Mouse (Mus musculus) limb, embryonic 11.5 days (tissue): ENCODE results near the gene Ptpn23. TPM values are rescaled to one million over a fixed set of nuclear protein-coding genes. Genes with fewer than 3 reads are reported as not detected.

Experiments used
- ATAC-seq: fragments of 200-750 bp; cut with Nextera tagmentation; 2 replicates; pipeline ENCODE4 v1.8.0; 2017; ENCODE audit warnings: low read depth; ENCODE audit not compliant: insufficient number of reproducible peaks, low FRiP score, low TSS enrichment
- DNase-seq: peaks from one replicate; pipeline ENCODE4 v3.0.0-alpha.2; 2015; ENCODE audit warnings: low spot score
- H3K27ac ChIP-seq: fragments of 300-500 bp; sonication (generic); replicated peaks from 2 replicates; pipeline ENCODE4 v1.5.1; 2014; ENCODE audit warnings: low read depth, mild to moderate bottlenecking, low read length
- H3K27me3 ChIP-seq: fragments of 300-500 bp; sonication (generic); 2 replicates; pipeline ENCODE4 v1.6.1; 2014; ENCODE audit warnings: mild to moderate bottlenecking, low read length, mixed read lengths; ENCODE audit not compliant: control insufficient read depth, insufficient read depth
- H3K36me3 ChIP-seq: fragments of 300-500 bp; sonication (generic); 2 replicates; pipeline ENCODE4 v1.6.1; 2014; ENCODE audit warnings: mild to moderate bottlenecking, low read length, moderate library complexity, mixed read lengths; ENCODE audit not compliant: control insufficient read depth, insufficient read depth
- H3K4me1 ChIP-seq: fragments of 300-500 bp; sonication (generic); 2 replicates; pipeline ENCODE4 v1.6.1; 2014; ENCODE audit warnings: low read length, mixed read lengths; ENCODE audit not compliant: control insufficient read depth, insufficient read depth
- H3K4me2 ChIP-seq: fragments of 300-500 bp; sonication (generic); 2 replicates; pipeline ENCODE4 v1.6.1; 2014; ENCODE audit warnings: low read depth, mild to moderate bottlenecking, moderate library complexity; ENCODE audit not compliant: severe bottlenecking
- H3K4me3 ChIP-seq: fragments of 300-500 bp; sonication (generic); 2 replicates; pipeline ENCODE4 v1.5.1; 2014; ENCODE audit warnings: low read depth, low read length
- H3K9ac ChIP-seq: fragments of 300-500 bp; sonication (generic); 2 replicates; pipeline ENCODE4 v1.6.1; 2014; ENCODE audit warnings: mild to moderate bottlenecking, low read length
- H3K9me3 ChIP-seq: fragments of 300-500 bp; sonication (generic); 2 replicates; pipeline ENCODE4 v1.6.1; 2016; ENCODE audit warnings: low read length; ENCODE audit not compliant: control insufficient read depth
- WGBS: fragments of 180-500 bp; shearing (Covaris S2); extraction: QIAGEN DNeasy Blood & Tissue Kit; methylation state at CpG from one replicate; pipeline ENCODE4 v1.1.7; 2014; 5-methylcytosine and 5-hydroxymethylcytosine counted together
- polyA plus RNA-seq: library from polyadenylated mRNA; unstranded; fragments of >200 nt; fragmentation: Nextera tagmentation; extraction: Ambion mirVana; gene quantifications from 2 replicates; pipeline ENCODE4 v1.2.1, GENCODE M21; 2014

Gene Ptpn23
- polyA plus RNA-seq: 16.6 and 18.6 TPM in 2 replicates

- WGBS: under 1% methylated on average over 39 of the region's 39 CpGs
- ATAC-seq (peak; percentile 95), DNase-seq (peak; percentile 96)
- Histone ChIP-seq H3K4me3 (peak within 1 kb of the TSS; percentile 97), H3K4me1 (peaks cover 6% of the 10 kb centered on the region), H3K27me3 (no peaks in the 10 kb centered on the region), H3K4me2 (peak within 1 kb of the TSS; percentile 85), H3K9me3 (no peaks in the 10 kb centered on the region), H3K27ac (0 out of 2 replicates have a peak within 1 kb of the TSS, but pooled peaks have one; percentile 4), H3K36me3 (no peaks in the 10 kb centered on the region), H3K9ac (peak within 1 kb of the TSS; percentile 77)
Measured at GRCm38 (mm10) chr9:110408099-110408773, at the start of gene Ptpn23. Gene Ptpn23 (minus strand): TSS chr9:110408213.

- no peak overlapping the region for H3K4me2 ChIP-seq
- no peak overlapping the region for H3K4me3 ChIP-seq
- H3K4me1 ChIP-seq: 0 out of 2 replicates have a peak, but pooled peaks cover 3% of the 10 kb centered on the region
- H3K27me3 ChIP-seq: no peaks in the 10 kb centered on the region
- no peaks in the 10 kb centered on the region for H3K36me3 ChIP-seq
- no peaks in the 10 kb centered on the region for H3K9me3 ChIP-seq
- no peak overlapping the region for H3K27ac ChIP-seq
- WGBS: 81% methylated on average over 3 of the region's 3 CpGs
- DNase-seq (no peak), ATAC-seq (no peak)
- H3K9ac ChIP-seq: no peak overlapping the region
Measured at GRCm38 (mm10) chr9:110452523-110452922, 44.5 kb upstream of the Ptpn23 start.

GRCm38 (mm10) chr9:110448857-110449617 is 41.0 kb upstream of the Ptpn23 start:
- WGBS: 30% methylated on average over 11 of the region's 11 CpGs
- Histone ChIP-seq H3K4me2 (no peak overlapping the region), H3K4me3 (no peak overlapping the region), H3K27me3 (no peaks in the 10 kb centered on the region), H3K4me1 (0 out of 2 replicates have a peak, but pooled peaks cover 3% of the 10 kb centered on the region), H3K9me3 (no peaks in the 10 kb centered on the region), H3K9ac (no peak overlapping the region), H3K27ac (no peak overlapping the region), H3K36me3 (no peaks in the 10 kb centered on the region)
- DNase-seq (peak; percentile 88), ATAC-seq (peak; percentile 84; the same call in 1 of the 2 replicates)

GRCm38 (mm10) chr9:110448356-110448755 is 40.3 kb upstream of the Ptpn23 start:
- H3K4me2 ChIP-seq: no peak overlapping the region
- no peaks in the 10 kb centered on the region for H3K27me3 ChIP-seq
- no peak overlapping the region for H3K27ac ChIP-seq
- no peak overlapping the region for H3K9ac ChIP-seq
- WGBS: 83% methylated on average over 15 of the region's 15 CpGs
- ATAC-seq: no peak
- H3K9me3 ChIP-seq: no peaks in the 10 kb centered on the region
- 0 out of 2 replicates have a peak, but pooled peaks cover 3% of the 10 kb centered on the region for H3K4me1 ChIP-seq
- no peak overlapping the region for H3K4me3 ChIP-seq
- no peaks in the 10 kb centered on the region for H3K36me3 ChIP-seq
- no peak for DNase-seq

- Histone ChIP-seq H3K36me3 (peaks cover 2% of the 10 kb centered on the region; the same call in 1 of the 2 replicates), H3K4me1 (no peaks in the 10 kb centered on the region), H3K4me3 (no peak overlapping the region), H3K9ac (no peak overlapping the region), H3K9me3 (no peaks in the 10 kb centered on the region), H3K4me2 (no peak overlapping the region), H3K27ac (no peak overlapping the region), H3K27me3 (no peaks in the 10 kb centered on the region)
- 91% methylated on average over 6 of the region's 6 CpGs for WGBS
- ATAC-seq (no peak), DNase-seq (no peak)
Measured at GRCm38 (mm10) chr9:110440559-110440958, 32.5 kb upstream of the Ptpn23 start.

- WGBS: 71% methylated on average over 5 of the region's 5 CpGs
- peaks cover 4% of the 10 kb centered on the region; the same call in 1 of the 2 replicates for H3K36me3 ChIP-seq
Measured at GRCm38 (mm10) chr9:110440049-110440448, 32.0 kb upstream of the Ptpn23 start.

GRCm38 (mm10) chr9:110436041-110436440 is 28.0 kb upstream of the Ptpn23 start:
- Histone ChIP-seq H3K4me1 (no peaks in the 10 kb centered on the region), H3K9ac (no peak overlapping the region), H3K4me3 (no peak overlapping the region), H3K9me3 (no peaks in the 10 kb centered on the region), H3K27me3 (no peaks in the 10 kb centered on the region), H3K4me2 (no peak overlapping the region), H3K36me3 (peaks cover 4% of the 10 kb centered on the region; the same call in 1 of the 2 replicates), H3K27ac (no peak overlapping the region)
- DNase-seq (no peak), ATAC-seq (no peak)
- whole genome bisulfite sequencing: 95% methylated on average over 11 of the region's 11 CpGs

More at GRCm38 (mm10) chr9:110440049-110440448, 32.0 kb upstream of the Ptpn23 start:
- Histone ChIP-seq H3K27ac (no peak overlapping the region), H3K4me3 (no peak overlapping the region), H3K4me1 (no peaks in the 10 kb centered on the region), H3K27me3 (no peaks in the 10 kb centered on the region), H3K4me2 (no peak overlapping the region), H3K9me3 (no peaks in the 10 kb centered on the region), H3K9ac (no peak overlapping the region)
- ATAC-seq: no peak
- no peak for DNase-seq

GRCm38 (mm10) chr9:110433045-110433444 is 25.0 kb upstream of the Ptpn23 start:
- DNase-seq (no peak), ATAC-seq (no peak)
- Histone ChIP-seq H3K9ac (no peak overlapping the region), H3K4me1 (no peaks in the 10 kb centered on the region), H3K27ac (no peak overlapping the region), H3K4me2 (no peak overlapping the region), H3K27me3 (no peaks in the 10 kb centered on the region), H3K9me3 (no peaks in the 10 kb centered on the region), H3K36me3 (peaks cover 4% of the 10 kb centered on the region; the same call in 1 of the 2 replicates), H3K4me3 (no peak overlapping the region)
- WGBS: 94% methylated on average over 2 of the region's 2 CpGs
